Mouse (Mus musculus): ENCODE data around the gene Cntrob. TPM values are rescaled to one million over a fixed set of nuclear protein-coding genes. Genes with fewer than 3 reads are reported as not detected.

Cntrob gene
- 16.5 TPM for polyA plus RNA-seq (2015; fragmentation: Illumina TruSeq; extraction: RNeasy Lipid Tissue Mini Kit (QIAGEN cat#74804); ENCODE audit: low read depth, low replicate concordance)

GRCm38 (mm10) chr11:69323667-69324111 is at the start of gene Cntrob, which contains the start of gene Trappc1:
Gene Cntrob (minus strand): TSS chr11:69323775.
Gene Trappc1 (plus strand): TSS chr11:69323980.

GRCm38 (mm10) chr11:69369215-69369989 is 45.8 kb upstream of the Cntrob start, which contains the start of gene Chd3:
Gene Chd3 (minus strand): TSS chr11:69369406.

GRCm38 (mm10) chr11:69340161-69341131 is 16.9 kb upstream of the Cntrob start, which contains the start of gene Rnf227:
Gene Rnf227 (plus strand): TSS chr11:69340461.

GRCm38 (mm10) chr11:69325628-69326407 is 2.2 kb upstream of the Cntrob start, which contains the start of gene Kcnab3:
Gene Kcnab3 (plus strand): TSS chr11:69326258.

Other genes starting within 250 kb of the Cntrob start
- gene Vamp2, start 235.3 kb downstream of the Cntrob start, polyA plus RNA-seq (2015; fragmentation: Illumina TruSeq; extraction: RNeasy Lipid Tissue Mini Kit (QIAGEN cat#74804); ENCODE audit: low read depth, low replicate concordance) = 1,029 TPM
- gene Per1, start 228.6 kb downstream of the Cntrob start, polyA plus RNA-seq (2015; fragmentation: Illumina TruSeq; extraction: RNeasy Lipid Tissue Mini Kit (QIAGEN cat#74804); ENCODE audit: low read depth, low replicate concordance) = 47.8 TPM
- 0.58 TPM for gene Hes7, start 203.4 kb downstream of the Cntrob start, polyA plus RNA-seq (2015; fragmentation: Illumina TruSeq; extraction: RNeasy Lipid Tissue Mini Kit (QIAGEN cat#74804); ENCODE audit: low read depth, low replicate concordance)
- 0.67 TPM for gene 9130213A22Rik, start 201.2 kb downstream of the Cntrob start, polyA plus RNA-seq (2015; fragmentation: Illumina TruSeq; extraction: RNeasy Lipid Tissue Mini Kit (QIAGEN cat#74804); ENCODE audit: low read depth, low replicate concordance)
- 3.9 TPM for gene Aloxe3, start 197.9 kb downstream of the Cntrob start, polyA plus RNA-seq (2015; fragmentation: Illumina TruSeq; extraction: RNeasy Lipid Tissue Mini Kit (QIAGEN cat#74804); ENCODE audit: low read depth, low replicate concordance)
- 4.0 TPM for gene Alox12b, start 166.8 kb downstream of the Cntrob start, polyA plus RNA-seq (2015; fragmentation: Illumina TruSeq; extraction: RNeasy Lipid Tissue Mini Kit (QIAGEN cat#74804); ENCODE audit: low read depth, low replicate concordance)
- gene Alox8, start 125.9 kb downstream of the Cntrob start, polyA plus RNA-seq (2015; fragmentation: Illumina TruSeq; extraction: RNeasy Lipid Tissue Mini Kit (QIAGEN cat#74804); ENCODE audit: low read depth, low replicate concordance) = 3.5 TPM
- 1.1 TPM for gene Gucy2e, start 86.7 kb downstream of the Cntrob start, polyA plus RNA-seq (2015; fragmentation: Illumina TruSeq; extraction: RNeasy Lipid Tissue Mini Kit (QIAGEN cat#74804); ENCODE audit: low read depth, low replicate concordance)
- 92.5 TPM for gene Trappc1, start 205 bp upstream of the Cntrob start, polyA plus RNA-seq (2015; fragmentation: Illumina TruSeq; extraction: RNeasy Lipid Tissue Mini Kit (QIAGEN cat#74804); ENCODE audit: low read depth, low replicate concordance)
- gene Kcnab3, start 2.5 kb upstream of the Cntrob start, polyA plus RNA-seq (2015; fragmentation: Illumina TruSeq; extraction: RNeasy Lipid Tissue Mini Kit (QIAGEN cat#74804); ENCODE audit: low read depth, low replicate concordance) = 83.2 TPM
- 217 TPM for gene Rnf227, start 16.7 kb upstream of the Cntrob start, polyA plus RNA-seq (2015; fragmentation: Illumina TruSeq; extraction: RNeasy Lipid Tissue Mini Kit (QIAGEN cat#74804); ENCODE audit: low read depth, low replicate concordance)
- gene Chd3, start 45.6 kb upstream of the Cntrob start, polyA plus RNA-seq (2015; fragmentation: Illumina TruSeq; extraction: RNeasy Lipid Tissue Mini Kit (QIAGEN cat#74804); ENCODE audit: low read depth, low replicate concordance) = 218 TPM
- gene Naa38, start 71.7 kb upstream of the Cntrob start, polyA plus RNA-seq (2015; fragmentation: Illumina TruSeq; extraction: RNeasy Lipid Tissue Mini Kit (QIAGEN cat#74804); ENCODE audit: low read depth, low replicate concordance) = 175 TPM
- gene Cyb5d1, start 71.9 kb upstream of the Cntrob start, polyA plus RNA-seq (2015; fragmentation: Illumina TruSeq; extraction: RNeasy Lipid Tissue Mini Kit (QIAGEN cat#74804); ENCODE audit: low read depth, low replicate concordance) = 37.8 TPM
- 2.1 TPM for gene Tmem88, start 74.5 kb upstream of the Cntrob start, polyA plus RNA-seq (2015; fragmentation: Illumina TruSeq; extraction: RNeasy Lipid Tissue Mini Kit (QIAGEN cat#74804); ENCODE audit: low read depth, low replicate concordance)
- 8.6 TPM for gene Kdm6b, start 89.9 kb upstream of the Cntrob start, polyA plus RNA-seq (2015; fragmentation: Illumina TruSeq; extraction: RNeasy Lipid Tissue Mini Kit (QIAGEN cat#74804); ENCODE audit: low read depth, low replicate concordance)
- gene Dnah2, start 225.3 kb upstream of the Cntrob start, polyA plus RNA-seq (2015; fragmentation: Illumina TruSeq; extraction: RNeasy Lipid Tissue Mini Kit (QIAGEN cat#74804); ENCODE audit: low read depth, low replicate concordance) = 1.4 TPM
- gene Efnb3, start 236.4 kb upstream of the Cntrob start, polyA plus RNA-seq (2015; fragmentation: Illumina TruSeq; extraction: RNeasy Lipid Tissue Mini Kit (QIAGEN cat#74804); ENCODE audit: low read depth, low replicate concordance) = 78.5 TPM